Mouse (Mus musculus): ENCODE data around the gene Fam53b. TPM values are rescaled to one million over a fixed set of nuclear protein-coding genes. Genes with fewer than 3 reads are reported as not detected.

Fam53b gene
- total RNA-seq, 2 experiments from 2014 or later = 29.2 to 34.1 TPM

- DNase-seq = peak; percentile 76 to 81
- intact Hi-C loops (cut with DNase I) = loop anchor here (5.0 kb wide), 1 partner anchor 38 kb away; no protein-coding TSS in a partner anchor
Observed at GRCm38 (mm10) chr7:132775333-132775732, 38.4 kb downstream of the Fam53b start.

GRCm38 (mm10) chr7:132773011-132773705, 40.5 kb downstream of the Fam53b start:
- intact Hi-C loops (cut with DNase I) = no loop called here
- DNase-seq = no peak

GRCm38 (mm10) chr7:132772440-132772839, 41.2 kb downstream of the Fam53b start:
- intact Hi-C loops (cut with DNase I) = no loop called here
- DNase-seq = no peak

- DNase-seq = no peak
- intact Hi-C loops (cut with DNase I) = loop anchor here (5.0 kb wide), 1 partner anchor 39 kb away; no protein-coding TSS in a partner anchor
Observed at GRCm38 (mm10) chr7:132768498-132769344, 45.0 kb downstream of the Fam53b start.

- intact Hi-C loops (cut with DNase I) = loop anchor here (5.0 kb wide), 1 partner anchor 39 kb away; no protein-coding TSS in a partner anchor
- no peak for DNase-seq
Observed at GRCm38 (mm10) chr7:132767999-132768370, 45.7 kb downstream of the Fam53b start.

GRCm38 (mm10) chr7:132767233-132767998, 46.3 kb downstream of the Fam53b start:
- intact Hi-C loops (cut with DNase I) = loop anchor here (5.0 kb wide), 1 partner anchor 40 kb away; no protein-coding TSS in a partner anchor
- DNase-seq = no peak

GRCm38 (mm10) chr7:132766235-132766871, 47.3 kb downstream of the Fam53b start:
- DNase-seq = peak in 1 of 2 experiments; percentile 45
- intact Hi-C loops (cut with DNase I) = loop anchor here (5.0 kb wide), 1 partner anchor 41 kb away; no protein-coding TSS in a partner anchor

- intact Hi-C loops (cut with DNase I) = loop anchor here (5.0 kb wide), 1 partner anchor 42 kb away; no protein-coding TSS in a partner anchor
Observed at GRCm38 (mm10) chr7:132765629-132766186, 48.0 kb downstream of the Fam53b start.

GRCm38 (mm10) chr7:132764896-132765491, 48.7 kb downstream of the Fam53b start:
- intact Hi-C loops (cut with DNase I) = loop anchor here (5.0 kb wide), 1 partner anchor 42 kb away; no protein-coding TSS in a partner anchor
- no peak for DNase-seq

More at GRCm38 (mm10) chr7:132765629-132766186, 48.0 kb downstream of the Fam53b start:
- DNase-seq = no peak

- intact Hi-C loops (cut with DNase I) = no loop called here
- no peak for DNase-seq
Observed at GRCm38 (mm10) chr7:132764314-132764713, 49.4 kb downstream of the Fam53b start.

GRCm38 (mm10) chr7:132763911-132764310, 49.8 kb downstream of the Fam53b start:
- DNase-seq = no peak
- intact Hi-C loops (cut with DNase I) = no loop called here

GRCm38 (mm10) chr7:132763351-132763750, 50.3 kb downstream of the Fam53b start:
- DNase-seq = no peak
- intact Hi-C loops (cut with DNase I) = no loop called here

GRCm38 (mm10) chr7:132761409-132761808, 52.3 kb downstream of the Fam53b start:
- intact Hi-C loops (cut with DNase I) = no loop called here

GRCm38 (mm10) chr7:132760589-132761180, 53.0 kb downstream of the Fam53b start:
- no peak for DNase-seq
- intact Hi-C loops (cut with DNase I) = no loop called here

More at GRCm38 (mm10) chr7:132761409-132761808, 52.3 kb downstream of the Fam53b start:
- no peak for DNase-seq

GRCm38 (mm10) chr7:132759926-132760325, 53.8 kb downstream of the Fam53b start:
- intact Hi-C loops (cut with DNase I) = no loop called here

GRCm38 (mm10) chr7:132759405-132759891, 54.2 kb downstream of the Fam53b start:
- intact Hi-C loops (cut with DNase I) = no loop called here
- DNase-seq = no peak

More at GRCm38 (mm10) chr7:132759926-132760325, 53.8 kb downstream of the Fam53b start:
- DNase-seq = no peak

GRCm38 (mm10) chr7:132758875-132759274, 54.8 kb downstream of the Fam53b start:
- intact Hi-C loops (cut with DNase I) = no loop called here

GRCm38 (mm10) chr7:132756325-132756724, 57.4 kb downstream of the Fam53b start:
- no peak for DNase-seq
- intact Hi-C loops (cut with DNase I) = no loop called here

More at GRCm38 (mm10) chr7:132758875-132759274, 54.8 kb downstream of the Fam53b start:
- no peak for DNase-seq
